Mouse (Mus musculus): ENCODE data around the gene Gm10217.

Gm10217 gene

DNA sequence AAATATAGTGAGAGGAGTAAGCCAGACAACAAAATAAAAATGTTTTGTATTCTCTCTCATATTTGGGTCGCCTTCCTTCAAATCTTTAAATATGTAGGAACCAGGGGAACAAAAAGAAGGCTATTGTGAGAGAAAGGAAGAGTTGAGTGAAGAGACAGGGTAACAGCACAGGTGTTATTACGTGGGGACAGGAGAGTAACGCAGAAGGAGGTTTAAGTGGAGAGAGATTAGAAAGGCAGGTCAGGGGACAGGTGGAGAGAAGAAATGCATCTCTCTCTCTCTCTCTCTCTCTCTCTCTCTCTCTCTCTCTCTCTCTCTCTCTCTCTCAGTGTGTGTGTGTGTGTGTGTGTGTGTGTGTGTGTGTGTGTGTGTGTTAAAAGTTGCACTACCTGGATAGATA is at the start of gene Gm10217:
Gm10217 (plus strand) TSS at position 301 of the 400 bp plus-strand sequence.
- no peak for DNase-seq (ENCODE audit: low read depth)

DNA sequence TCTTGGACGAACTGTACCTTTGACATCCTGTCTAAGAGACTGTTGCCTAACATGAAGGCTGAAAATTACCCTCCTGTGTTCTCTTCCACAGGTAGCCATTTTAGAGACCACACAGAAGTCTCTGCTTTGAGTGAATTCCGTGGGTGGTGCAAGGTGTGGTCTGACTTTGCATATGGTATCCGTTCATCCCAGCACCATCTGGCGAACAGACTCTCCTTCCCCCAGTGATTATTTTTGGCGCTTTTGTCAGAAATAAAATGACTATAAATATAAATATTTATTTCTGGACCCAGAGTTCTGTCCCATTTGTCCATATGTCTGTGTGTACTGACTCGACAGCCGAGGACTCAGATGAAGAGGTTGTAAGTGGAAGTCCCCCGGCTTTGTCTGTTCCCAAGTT is 39.3 kb upstream of the Gm10217 start:
- no peak for DNase-seq (ENCODE audit: low read depth)

DNA sequence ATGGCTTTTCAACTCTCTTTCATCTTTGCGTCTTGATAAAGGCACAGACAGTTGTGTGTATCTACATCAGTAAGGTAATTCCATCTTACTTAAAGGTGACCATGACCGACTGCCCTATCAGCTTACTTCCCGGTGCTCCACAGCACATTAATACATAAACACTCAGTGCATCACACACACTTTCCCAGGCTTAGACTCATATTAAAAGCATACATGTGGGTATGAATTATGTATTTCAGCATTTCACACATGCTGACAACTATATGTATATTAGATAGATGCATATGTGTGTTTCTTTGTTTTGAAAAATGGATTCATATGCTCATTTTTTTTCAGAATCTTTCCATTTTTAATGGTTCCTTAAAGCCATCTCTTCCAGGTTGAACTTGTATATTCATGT is 23.8 kb upstream of the Gm10217 start:
- no peak for DNase-seq (ENCODE audit: low read depth)

DNA sequence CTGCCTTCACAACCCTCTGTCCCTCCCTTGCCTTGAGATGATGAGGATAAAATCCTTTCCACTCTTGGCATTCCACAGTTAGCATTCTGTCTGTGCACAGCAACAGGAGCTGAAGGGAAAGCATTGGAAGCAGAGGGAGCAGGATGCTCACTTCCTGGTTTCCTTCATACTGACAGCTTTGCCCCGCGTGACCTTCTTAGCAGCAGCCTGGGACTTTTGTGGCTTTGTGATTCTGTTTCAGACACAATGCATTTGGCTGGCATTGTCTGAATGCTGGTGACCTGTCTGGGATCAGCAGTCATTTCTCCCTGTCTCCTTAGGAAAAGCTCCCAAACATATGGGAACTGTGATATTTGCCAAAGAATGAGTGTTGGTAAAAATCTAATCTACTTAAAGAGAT is 4.8 kb upstream of the Gm10217 start:
- DNase-seq (ENCODE audit: low read depth) = no peak

DNA sequence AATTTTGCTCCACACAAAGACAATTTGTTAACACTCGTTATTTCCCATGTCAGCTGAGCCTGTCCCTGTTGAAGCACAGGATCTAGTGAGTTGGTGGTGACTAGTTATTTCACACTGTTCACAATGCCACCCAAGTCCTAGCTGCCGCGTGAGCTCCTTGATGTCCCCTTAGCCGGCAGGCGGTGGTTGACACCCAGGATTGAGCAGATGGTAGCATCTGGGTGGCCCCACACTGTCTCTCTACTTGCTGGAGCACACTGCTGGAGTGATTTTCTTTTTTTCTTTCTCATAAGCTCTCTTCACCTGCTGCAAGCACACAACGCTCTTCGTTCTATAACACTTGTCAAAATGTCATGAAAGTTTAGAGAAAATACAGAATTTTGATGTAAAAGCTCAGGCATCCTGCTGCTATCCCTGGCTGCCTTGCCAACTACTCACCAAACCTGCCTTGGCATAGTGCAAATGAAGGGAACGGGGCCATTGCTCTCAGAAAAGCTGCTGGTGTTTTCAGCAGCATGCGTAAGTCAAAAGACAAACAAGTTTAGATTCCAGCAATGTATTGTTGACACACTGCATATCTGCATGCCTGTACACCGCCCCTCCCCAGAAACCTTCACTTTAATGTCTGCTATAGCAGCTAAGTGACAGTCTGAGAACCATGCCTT is 3.4 kb upstream of the Gm10217 start:
- DNase-seq (ENCODE audit: low read depth) = no peak

DNA sequence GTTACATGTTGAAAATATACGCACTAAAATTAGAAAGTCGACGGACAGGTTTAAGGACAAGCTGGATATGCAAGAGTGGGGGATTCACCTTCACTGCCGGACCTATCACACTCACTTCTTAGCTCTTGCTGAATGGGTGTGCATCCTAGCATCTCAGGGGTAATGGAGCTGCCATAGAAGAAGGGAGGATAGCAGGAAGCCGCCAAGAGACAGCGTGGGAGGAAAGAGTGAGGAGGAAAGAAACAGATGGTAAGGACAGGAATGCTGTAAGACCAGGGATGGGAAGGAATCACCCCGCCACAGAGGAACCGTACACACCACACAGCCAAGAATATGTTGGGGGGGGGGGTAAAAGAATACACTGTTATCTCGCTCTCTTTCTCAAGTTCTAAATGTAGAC is 1.1 kb downstream of the Gm10217 start:
- no peak for DNase-seq (ENCODE audit: low read depth)

DNA sequence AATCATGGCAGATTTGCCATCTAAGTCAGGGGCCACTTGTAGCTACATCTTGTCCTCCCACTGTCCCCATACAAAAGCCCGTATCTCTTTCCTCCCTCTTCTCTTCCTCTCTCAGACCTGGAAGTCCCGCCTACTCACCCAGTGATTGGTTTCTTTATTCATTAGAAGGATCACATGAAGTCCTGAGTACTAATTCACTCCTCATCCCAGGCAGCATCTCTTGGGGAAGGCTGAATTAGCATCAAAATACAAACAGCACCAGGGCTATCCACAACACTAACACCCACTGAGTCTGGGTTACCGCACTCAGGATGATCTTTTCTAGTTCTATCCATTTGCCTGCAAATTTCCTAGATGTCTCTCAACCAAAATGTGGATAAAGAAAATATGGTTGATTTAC is 4.0 kb downstream of the Gm10217 start:
- no peak for DNase-seq (ENCODE audit: low read depth)

DNA sequence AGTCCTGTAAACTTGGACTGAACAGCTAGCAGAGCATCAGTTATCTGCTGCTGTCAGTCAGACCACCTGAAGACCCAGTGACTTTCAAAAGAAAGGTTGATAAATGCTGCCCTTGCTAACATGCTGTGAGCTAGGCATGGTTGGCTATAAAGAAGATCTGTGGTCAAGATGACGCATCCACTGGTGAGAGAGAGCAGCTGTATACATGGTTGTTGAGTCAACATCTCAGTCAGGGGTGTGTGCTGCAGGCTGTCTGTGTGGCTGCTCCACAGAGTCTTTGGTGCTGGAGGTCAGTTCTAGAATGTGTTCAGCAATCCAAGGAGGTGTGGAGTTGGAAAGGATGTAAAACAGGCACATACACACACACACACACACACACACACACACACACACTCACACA is 12.2 kb downstream of the Gm10217 start:
- DNase-seq (ENCODE audit: low read depth) = no peak

DNA sequence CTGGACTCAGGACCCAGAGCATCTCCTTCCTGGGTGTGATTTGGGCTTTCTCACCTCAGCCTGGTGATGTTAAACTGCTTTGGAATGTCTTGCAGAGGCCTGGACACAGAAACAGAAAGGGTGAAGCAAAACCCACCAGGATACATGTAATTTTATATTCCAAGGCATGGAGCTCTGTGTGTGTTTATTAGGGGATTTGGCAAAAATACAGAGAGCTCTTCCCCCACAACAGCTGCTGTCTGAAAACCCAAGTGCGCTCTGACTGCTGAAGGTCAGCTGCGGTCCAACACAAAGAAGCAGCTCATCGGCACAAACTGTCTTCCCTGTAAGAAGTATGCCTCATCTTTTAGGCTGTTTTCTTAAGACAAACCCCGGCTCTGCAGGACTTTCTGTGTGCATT is 15.9 kb downstream of the Gm10217 start:
- DNase-seq (ENCODE audit: low read depth) = no peak

DNA sequence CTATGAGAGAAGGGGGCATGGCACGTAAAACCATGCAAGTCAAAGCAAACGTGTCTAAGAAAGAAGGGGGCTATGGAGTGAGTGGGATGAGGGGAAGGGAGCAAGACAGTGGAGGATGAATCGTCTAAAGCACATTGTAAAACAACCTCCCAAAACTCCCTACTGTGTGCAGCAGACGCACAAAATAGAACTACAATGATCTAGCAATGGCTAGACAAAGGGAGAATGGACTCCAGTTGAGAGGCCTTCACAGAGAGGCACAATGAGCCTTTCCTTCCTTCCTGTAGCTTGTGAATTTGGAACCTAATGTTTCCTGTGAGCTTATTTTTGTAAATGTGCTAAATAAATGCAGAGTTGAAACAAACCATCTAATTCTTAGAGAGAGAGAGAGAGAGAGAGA is 22.7 kb downstream of the Gm10217 start:
- DNase-seq (ENCODE audit: low read depth) = no peak

DNA sequence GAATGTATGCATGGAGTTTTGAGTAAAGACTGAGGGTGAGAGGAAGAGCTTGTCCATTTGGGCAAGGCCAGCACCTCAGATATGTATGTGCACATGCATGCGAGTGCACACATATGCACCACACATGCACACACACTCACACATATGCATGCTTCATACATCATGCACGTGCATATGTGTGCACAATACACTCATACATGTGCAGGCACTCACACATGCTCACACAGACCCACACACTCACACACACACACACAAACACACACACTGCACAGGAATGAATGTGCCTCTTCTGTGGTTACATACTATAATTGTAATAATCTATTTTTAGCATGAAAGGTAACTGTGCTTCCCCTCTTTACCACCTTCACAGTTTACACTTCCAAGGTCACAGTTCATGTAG is 35.1 kb downstream of the Gm10217 start:
- DNase-seq (ENCODE audit: low read depth) = no peak

DNA sequence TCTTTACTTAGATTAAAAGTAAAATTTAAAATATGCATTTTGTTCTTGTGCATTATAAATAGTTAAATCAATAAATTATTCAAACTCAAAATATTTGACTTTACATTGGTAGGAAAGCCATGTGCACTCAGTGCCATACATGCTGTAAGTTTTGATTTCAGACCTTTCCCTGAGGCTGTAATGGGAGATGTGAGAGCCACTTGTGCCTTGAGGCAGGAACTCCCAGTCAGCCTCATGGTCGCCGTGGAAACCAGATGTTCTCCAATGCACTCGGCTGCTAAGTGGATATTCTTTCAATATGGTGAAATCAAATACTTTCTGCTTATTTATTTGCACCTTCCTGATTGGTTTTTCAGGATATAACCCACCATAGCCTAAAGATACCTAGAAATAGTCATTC is 35.6 kb downstream of the Gm10217 start:
- DNase-seq (ENCODE audit: low read depth) = no peak

Data from 416B (cell line).